Mouse (Mus musculus) E14TG2a.4 (cell line): Measurements from ENCODE around the gene Hoxa13.
A peak's percentile ranks its signal among the peaks of the same experiment; 100 is the strongest.

Source experiments
- H3K27me3 ChIP-seq: 2 replicates; pipeline ENCODE4 v1.6.1; 2014; ENCODE audit warnings: low read length, control low read depth; ENCODE audit not compliant: insufficient read depth
- H3K36me3 ChIP-seq: 2 replicates; pipeline ENCODE4 v1.6.1; 2014; ENCODE audit warnings: low read length, control low read depth; ENCODE audit not compliant: insufficient read depth
- H3K4me1 ChIP-seq: replicated peaks from 2 replicates; pipeline ENCODE4 v1.6.1; 2014; ENCODE audit warnings: low read depth, low read length, control low read depth
- H3K4me3 ChIP-seq: replicated peaks from 2 replicates; pipeline ENCODE4 v1.5.1; 2014; ENCODE audit warnings: mild to moderate bottlenecking, low read length
- H3K9me3 ChIP-seq: 2 replicates; pipeline ENCODE4 v1.6.1; 2014; ENCODE audit warnings: low read length, control low read depth
- CTCF ChIP-seq: conservative IDR thresholded peaks from 2 replicates; pipeline ENCODE4 v1.5.1; 2014; ENCODE audit warnings: low read length
- NANOG ChIP-seq: IDR thresholded peaks from 2 replicates; pipeline ENCODE4 v1.6.1; 2014; ENCODE audit warnings: borderline replicate concordance, low read length, mixed read lengths
- POU5F1 ChIP-seq: IDR thresholded peaks from 2 replicates; pipeline ENCODE4 v1.6.1; 2014; ENCODE audit warnings: low read length, borderline replicate concordance

Gene Hoxa13

DNA sequence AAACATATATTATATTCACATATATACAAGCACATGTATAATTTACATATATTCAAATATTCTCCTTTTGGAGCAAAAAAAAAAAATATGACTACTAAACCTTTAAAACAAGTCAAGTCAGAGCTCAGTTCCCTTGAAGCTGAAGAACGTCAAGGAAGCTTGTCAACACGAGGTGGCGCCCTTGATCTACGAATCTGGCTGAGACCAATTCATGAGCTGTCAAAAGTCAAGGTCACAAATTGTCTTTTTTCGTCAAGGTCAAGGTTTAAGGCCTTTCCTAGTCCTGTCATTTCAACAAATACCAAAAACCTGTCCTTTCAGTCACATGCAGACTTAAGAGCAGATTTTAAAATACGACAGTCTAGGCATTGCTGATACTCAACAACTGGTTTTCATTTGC, 3.7 kb downstream of the Hoxa13 start:
- Histone ChIP-seq H3K36me3 (no peaks in the 10 kb centered on the region), H3K4me1 (peaks cover 37% of the 10 kb centered on the region), H3K27me3 (peaks cover 84% of the 10 kb centered on the region), H3K9me3 (no peaks in the 10 kb centered on the region), H3K4me3 (no peak overlapping the region)
- no peak for TF ChIP-seq POU5F1
- 0 out of 2 replicates have a peak, but pooled peaks have one; percentile 19 for TF ChIP-seq NANOG
- TF ChIP-seq CTCF, result peak; percentile 34

DNA sequence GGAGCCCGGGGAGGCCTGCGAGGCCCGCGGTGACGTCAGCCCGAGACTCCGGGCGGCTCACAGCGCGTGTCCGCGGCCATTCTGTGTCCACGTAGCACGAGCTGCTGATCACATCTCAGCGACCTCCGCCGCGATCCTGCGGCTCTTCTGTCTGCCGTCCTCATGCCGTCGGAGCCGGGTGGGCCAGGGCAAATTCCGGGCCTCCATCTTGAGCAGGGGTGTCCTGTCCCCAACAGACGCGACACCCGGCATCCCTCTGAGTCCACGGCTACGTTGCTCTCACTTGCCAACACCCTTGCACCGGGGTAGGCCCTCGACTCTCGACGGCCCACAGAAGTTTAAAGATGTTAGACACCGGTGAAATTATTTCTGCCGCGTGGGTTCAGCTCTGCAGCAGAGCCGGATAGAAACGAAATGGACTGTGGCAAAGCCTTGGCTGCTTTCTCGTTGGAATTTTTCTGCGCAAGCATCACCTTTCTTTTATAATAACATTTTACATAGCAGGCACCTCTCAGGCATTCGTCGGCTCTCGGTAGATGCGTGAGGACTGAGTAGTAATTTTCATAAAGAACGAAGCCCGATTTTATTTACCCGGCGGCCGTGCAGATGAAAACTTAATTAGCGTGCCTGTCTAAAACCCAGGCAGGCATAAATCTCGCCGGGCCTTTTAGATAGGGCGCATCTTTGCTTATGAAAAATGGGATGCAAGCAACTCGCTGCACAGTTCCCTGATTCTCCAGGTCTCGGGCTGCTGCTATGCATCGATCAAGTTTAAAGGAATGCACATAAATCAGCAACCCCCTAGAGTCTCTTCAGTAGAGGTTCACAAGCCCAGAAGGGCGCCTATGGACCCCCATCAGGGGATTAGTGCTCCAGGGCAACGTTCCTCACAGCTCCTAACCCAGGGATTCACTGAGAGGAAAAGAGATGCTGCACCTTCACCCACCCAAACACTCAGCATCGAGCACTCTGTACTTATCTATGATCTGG, 6.9 kb downstream of the Hoxa13 start:
- peak overlapping the region; percentile 46 for H3K4me3 ChIP-seq
- H3K9me3 ChIP-seq, result no peaks in the 10 kb centered on the region; the same call in 1 of the 2 replicates
- peaks cover 91% of the 10 kb centered on the region for H3K27me3 ChIP-seq
- H3K36me3 ChIP-seq, result no peaks in the 10 kb centered on the region
- no peak for TF ChIP-seq NANOG
- no peak for TF ChIP-seq CTCF
- TF ChIP-seq POU5F1, result no peak
- peaks cover 37% of the 10 kb centered on the region for H3K4me1 ChIP-seq

DNA sequence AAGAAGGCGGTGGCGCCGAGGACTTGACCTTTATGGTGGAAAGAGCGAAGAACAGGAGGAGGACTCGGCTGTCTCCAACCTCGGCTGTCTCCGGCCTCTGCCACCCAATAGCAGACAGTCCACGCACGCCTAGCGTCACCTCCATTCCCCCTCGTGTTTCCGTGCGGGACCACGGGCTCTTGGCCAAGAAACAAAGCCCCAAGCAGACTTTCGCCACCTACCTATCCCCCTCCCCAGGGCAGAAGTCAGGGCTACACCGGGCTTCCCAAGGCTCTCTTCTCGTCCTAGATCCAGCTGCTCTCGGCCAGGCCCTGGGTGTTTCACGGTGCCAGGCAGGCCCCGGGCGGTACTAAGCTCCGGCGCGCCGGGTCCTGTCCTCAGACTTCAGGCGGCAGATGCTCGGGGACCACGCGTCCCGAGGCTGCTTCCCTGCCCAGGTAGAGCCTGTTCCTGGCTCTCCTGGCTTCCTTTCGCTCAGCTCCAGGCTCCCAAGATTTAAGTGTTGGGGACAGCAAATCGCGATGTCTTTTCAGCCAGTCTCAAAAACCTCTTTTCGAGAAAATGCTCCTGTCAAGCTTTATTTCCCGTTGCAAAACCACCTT, 7.8 kb downstream of the Hoxa13 start:
- H3K27me3 ChIP-seq, result peaks cover 91% of the 10 kb centered on the region
- H3K36me3 ChIP-seq, result no peaks in the 10 kb centered on the region
- peak overlapping the region; percentile 46 for H3K4me3 ChIP-seq
- peaks cover 46% of the 10 kb centered on the region for H3K4me1 ChIP-seq
- H3K9me3 ChIP-seq, result no peaks in the 10 kb centered on the region; the same call in 1 of the 2 replicates
- TF ChIP-seq POU5F1, result no peak
- TF ChIP-seq CTCF, result no peak

GRCm38 (mm10) chr6:52252016-52252774, 8.5 kb downstream of the Hoxa13 start:
- Histone ChIP-seq H3K9me3 (no peaks in the 10 kb centered on the region; the same call in 1 of the 2 replicates), H3K4me1 (peaks cover 49% of the 10 kb centered on the region), H3K27me3 (peaks cover 92% of the 10 kb centered on the region), H3K4me3 (peak overlapping the region; percentile 46; the same call in 1 of the 2 replicates), H3K36me3 (no peaks in the 10 kb centered on the region)
- no peak for TF ChIP-seq NANOG
- TF ChIP-seq POU5F1, result no peak
- no peak for TF ChIP-seq CTCF

DNA sequence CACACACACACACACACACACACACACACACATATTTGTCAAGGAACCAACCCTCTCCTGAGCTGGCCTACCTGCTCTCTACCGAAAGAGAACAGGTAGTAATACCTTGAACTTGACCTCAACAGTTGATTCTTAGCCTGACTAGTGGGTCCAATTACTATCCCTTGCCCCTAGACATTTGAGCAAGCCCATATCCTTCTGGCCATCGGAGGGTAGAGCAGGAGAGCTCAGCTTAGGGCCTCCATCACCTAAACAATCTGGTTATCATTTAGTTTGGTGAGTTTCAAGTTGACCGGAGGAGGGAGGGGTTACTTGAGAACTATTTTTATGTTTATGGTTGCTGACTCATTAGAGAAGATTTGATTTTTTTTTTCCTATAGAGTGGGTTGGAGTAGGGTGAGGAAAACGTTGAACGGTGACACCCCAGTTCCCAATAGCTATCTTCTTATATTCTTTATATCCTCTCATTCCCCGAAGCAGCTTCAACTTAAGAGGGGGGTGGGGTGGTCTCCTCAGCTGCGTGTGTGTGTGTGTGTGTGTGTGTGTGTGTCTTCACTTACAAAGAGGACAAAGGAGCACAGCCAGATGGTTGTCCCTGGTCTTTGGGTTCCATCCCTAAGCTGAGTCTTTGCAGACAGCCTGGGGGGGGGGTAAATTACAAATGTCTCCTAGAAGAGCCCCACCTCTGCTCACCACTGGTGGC, 9.4 kb downstream of the Hoxa13 start:
- TF ChIP-seq POU5F1, result no peak
- no peak for TF ChIP-seq NANOG
- no peaks in the 10 kb centered on the region; the same call in 1 of the 2 replicates for H3K9me3 ChIP-seq
- peaks cover 94% of the 10 kb centered on the region for H3K27me3 ChIP-seq
- no peaks in the 10 kb centered on the region for H3K36me3 ChIP-seq
- no peak overlapping the region for H3K4me3 ChIP-seq
- H3K4me1 ChIP-seq, result peaks cover 54% of the 10 kb centered on the region

- TF ChIP-seq CTCF (no peak), POU5F1 (no peak), NANOG (no peak)
- Histone ChIP-seq H3K4me1 (peaks cover 67% of the 10 kb centered on the region), H3K9me3 (no peaks in the 10 kb centered on the region; the same call in 1 of the 2 replicates), H3K27me3 (peaks cover 98% of the 10 kb centered on the region), H3K4me3 (peak overlapping the region; percentile 43; the same call in 1 of the 2 replicates), H3K36me3 (no peaks in the 10 kb centered on the region)
Measured at GRCm38 (mm10) chr6:52249826-52250225, 10.9 kb downstream of the Hoxa13 start.

DNA sequence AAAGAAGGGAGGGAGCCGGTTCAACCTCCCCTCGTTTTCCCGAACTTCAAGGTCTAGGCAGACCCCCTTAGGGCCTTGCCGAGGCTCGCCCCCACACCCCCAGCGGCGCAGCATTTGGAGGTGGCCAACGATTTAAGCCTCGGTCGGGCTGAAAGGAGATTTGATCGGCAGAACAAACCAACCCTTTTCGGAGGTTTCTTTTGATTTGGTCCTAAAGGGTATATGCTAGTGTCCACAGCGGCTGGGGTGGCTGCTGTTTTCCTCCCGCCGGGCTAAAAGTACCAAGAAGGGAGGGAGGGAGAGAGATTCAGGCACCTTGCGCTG, 11.3 kb downstream of the Hoxa13 start:
- H3K4me1 ChIP-seq, result peaks cover 72% of the 10 kb centered on the region
- peaks cover 98% of the 10 kb centered on the region for H3K27me3 ChIP-seq
- H3K36me3 ChIP-seq, result no peaks in the 10 kb centered on the region
- H3K4me3 ChIP-seq, result peak overlapping the region; percentile 43
- H3K9me3 ChIP-seq, result no peaks in the 10 kb centered on the region; the same call in 1 of the 2 replicates
- TF ChIP-seq CTCF (no peak), POU5F1 (no peak), NANOG (no peak)
